Mouse (Mus musculus): ENCODE measurements at regions not wholly inside any gene's neighbourhood (a gene's known extent, or its start where the extent isn't known, plus 50 kb on each side); places are given as distances from the start of the nearest gene placed in this dataset.

DNA sequence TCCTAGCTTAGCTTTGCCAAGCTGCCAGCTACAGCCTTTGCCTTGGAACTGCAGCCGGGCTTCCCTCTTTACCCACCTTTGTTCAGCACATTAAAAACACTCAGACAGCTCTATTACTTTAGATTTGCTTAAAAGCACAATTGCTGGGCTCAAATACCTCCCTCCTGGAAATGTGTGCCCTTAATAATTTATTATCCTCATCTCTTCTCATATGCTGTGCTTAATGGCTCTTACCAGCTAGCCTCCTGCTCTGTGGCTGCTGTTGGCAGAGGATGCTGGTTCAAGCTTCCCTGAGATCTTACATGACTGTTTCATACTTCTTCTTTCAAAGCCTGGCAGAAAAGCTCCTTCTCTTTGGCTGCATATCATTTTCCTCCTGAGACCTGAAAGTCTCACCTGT lies 378.1 kb upstream of the Cdh19 start:
- no peak for DNase-seq (ENCODE audit: low spot score)

DNA sequence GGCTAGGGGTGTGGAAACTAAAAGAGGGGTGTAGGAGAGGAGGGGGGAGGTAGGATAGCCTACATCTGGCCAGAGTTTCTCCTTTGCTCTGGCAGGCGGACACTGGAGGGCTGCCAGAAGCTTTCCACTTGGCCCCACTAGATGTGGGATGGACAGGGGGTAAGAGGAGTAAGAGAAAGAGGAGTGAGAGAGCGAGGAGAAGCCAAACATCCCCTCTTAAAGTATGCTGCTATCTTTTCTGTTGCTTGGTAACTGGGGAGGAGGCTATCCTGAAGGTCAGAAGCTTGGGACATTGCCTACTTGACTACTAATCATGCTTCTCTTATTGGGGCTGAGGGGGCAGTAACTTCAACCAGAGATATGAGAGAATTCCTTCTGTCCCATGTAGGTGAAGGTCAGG lies 360.5 kb upstream of the Cdh19 start:
- DNase-seq (ENCODE audit: low spot score), result peak; percentile 3

DNA sequence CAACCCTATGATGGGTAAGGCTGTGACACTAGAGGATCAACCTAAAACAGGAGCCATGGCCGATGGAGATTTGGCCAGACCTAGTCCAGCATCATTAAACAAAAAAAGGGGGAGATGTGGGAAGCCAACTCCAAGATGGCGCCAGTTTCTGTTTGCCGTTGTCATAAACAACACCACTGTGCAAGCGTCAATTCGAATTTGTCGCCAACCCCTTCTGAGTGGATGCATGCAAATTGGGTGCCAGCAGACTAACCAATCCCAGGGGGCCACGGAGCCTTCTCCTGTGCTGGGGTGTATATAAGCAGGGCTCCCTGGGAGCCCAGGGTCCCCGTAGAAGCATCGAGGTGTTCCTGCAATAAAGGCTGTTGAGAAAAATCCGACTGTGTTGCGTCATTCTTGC lies 324.9 kb upstream of the Cdh19 start:
- no peak for DNase-seq (ENCODE audit: low spot score)

DNA sequence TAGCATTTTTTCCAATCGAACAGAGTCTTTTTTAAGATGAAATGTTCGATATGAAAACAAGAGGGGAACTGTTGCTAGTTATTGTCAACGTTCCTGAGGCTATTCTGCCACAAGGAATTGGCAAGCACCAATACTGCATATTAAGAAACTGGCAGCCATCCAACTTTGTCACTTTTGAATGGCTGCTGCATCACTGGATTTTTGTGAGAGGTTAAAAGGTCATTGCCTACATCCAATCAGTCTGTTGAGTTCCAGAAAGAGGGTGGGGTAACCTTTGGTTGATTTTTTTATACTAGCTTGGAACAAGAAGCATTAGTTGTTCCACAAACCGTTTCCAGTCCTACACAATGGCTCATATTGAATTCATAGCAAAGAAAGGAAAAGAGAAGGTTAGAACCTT lies 309.0 kb upstream of the Cdh19 start:
- no peak for DNase-seq (ENCODE audit: low spot score)

DNA sequence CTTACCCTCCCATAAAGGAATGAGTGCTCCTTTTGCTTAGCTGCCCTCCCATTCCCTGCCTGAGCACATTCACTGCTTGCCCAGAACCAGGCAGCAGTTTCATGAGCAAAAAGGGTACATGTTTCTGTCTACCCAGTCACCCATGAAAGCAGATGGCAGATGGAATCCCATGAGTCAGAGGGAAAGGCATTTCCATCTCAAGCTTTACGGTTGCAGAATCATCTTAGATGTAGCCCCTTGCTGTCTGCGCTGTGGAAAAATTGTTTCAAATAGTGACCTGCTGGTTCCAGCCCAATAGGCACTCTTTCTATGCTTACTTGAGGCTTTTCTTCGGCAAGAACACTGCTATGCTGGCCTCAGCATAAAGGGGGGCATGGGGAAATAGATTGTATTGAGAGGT lies 308.5 kb upstream of the Cdh19 start:
- no peak for DNase-seq (ENCODE audit: low spot score)

DNA sequence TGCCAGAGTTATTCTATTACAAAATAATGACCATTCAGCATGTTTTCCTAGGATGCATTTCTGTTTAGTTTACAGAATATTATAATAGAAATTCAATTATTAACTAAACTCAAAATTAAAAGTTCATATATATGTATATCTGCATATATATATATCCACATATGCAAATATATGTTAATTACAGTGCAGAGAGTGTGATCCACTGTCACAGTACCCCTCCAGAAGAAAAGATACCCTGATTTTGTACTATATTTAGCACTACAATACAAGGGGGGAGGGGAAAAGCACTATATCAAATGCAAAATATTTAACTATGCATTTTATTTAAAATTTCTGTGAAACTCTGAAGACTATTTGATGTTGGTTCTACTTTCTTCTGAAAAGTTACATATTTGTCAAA lies 265.4 kb upstream of the Cdh19 start:
- no peak for DNase-seq (ENCODE audit: low spot score)

DNA sequence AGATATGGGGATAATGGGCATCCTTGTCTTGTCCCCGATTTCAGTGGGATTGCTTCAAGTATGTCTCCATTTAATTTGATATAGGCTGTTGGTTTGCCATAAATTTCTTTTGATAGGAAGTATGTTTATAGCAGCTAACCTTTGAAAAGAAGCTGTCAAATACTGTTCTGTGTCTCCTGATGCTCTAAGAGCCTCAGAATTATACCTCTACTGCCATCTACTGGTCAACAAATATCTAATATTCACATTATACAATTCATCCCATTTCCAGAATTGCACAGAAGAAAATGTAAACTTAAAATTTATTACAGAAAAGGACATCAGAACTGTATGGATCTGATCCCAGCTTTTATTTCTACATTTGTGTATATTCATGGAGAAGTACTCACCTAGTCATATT lies 265.0 kb upstream of the Cdh19 start:
- no peak for DNase-seq (ENCODE audit: low spot score)
